In the genomic region with DNA sequence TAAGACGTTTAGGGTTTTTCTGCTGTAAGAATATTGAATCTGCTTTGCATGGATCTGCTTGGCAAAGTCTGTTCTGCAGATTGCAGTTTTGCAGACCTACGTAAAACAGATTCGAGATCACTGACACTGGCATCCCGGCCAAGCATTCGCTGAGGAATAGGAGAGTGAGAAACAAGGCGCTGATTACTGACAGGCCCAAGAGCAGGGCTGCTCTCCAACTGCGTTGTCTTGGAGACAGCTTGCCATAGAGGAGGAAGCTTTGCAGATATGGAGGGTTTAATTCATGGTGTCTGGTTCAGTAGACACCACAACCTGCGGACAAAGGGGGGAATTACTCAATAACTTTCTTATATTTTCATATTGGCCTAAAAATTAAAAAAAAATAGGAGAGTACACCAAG, we compare ENCODE assay signal across 13 mouse cellular contexts. TPM values are rescaled to one million over a fixed set of nuclear protein-coding genes. Genes with fewer than 3 reads are reported as not detected.
DNase-seq lines count a peak whose midpoint lies in the region; ATAC-seq and TF ChIP-seq lines count a peak whose summit lies in the region.
"Had no signal": no experiment of that assay in that cellular context is flagged by ENCODE, and none has a peak within 500 bp of the region (broad histone marks: within the 10 kb centered on the region; RNA-seq: fewer than 3 reads in every experiment).

No protein-coding gene starts in this region.

- no peak for TF ChIP-seq CTCF in hindbrain, postnatal 0 days (IDR thresholded peaks at IDR 0.05; ENCODE audit: low read depth)

- peaks cover 17% of the 10 kb centered on the region for H3K9me3 ChIP-seq in hindbrain, embryonic 10.5 days
- 0 out of 2 replicates have a peak, but pooled peaks cover 8% of the 10 kb centered on the region for H3K9me3 ChIP-seq in hindbrain, embryonic 12.5 days (replicated peaks)
- H3K9me3 ChIP-seq in hindbrain, postnatal 0 days (ENCODE audit: low read length): no peaks in the 10 kb centered on the region
- H3K9me3 ChIP-seq: limb, embryonic 15.5 days; lung, embryonic 15.5 days had no signal

- no peaks in the 10 kb centered on the region for H3K27me3 ChIP-seq in hindbrain, embryonic 10.5 days (ENCODE audit: insufficient read depth, poor library complexity, severe bottlenecking)
- no peaks in the 10 kb centered on the region for H3K27me3 ChIP-seq in hindbrain, embryonic 12.5 days
- H3K27me3 ChIP-seq in hindbrain, postnatal 0 days (ENCODE audit: insufficient read depth, low read length): no peaks in the 10 kb centered on the region
- H3K27me3 ChIP-seq: limb, embryonic 15.5 days; lung, embryonic 15.5 days had no signal

- no peaks in the 10 kb centered on the region for H3K36me3 ChIP-seq in hindbrain, embryonic 10.5 days
- no peaks in the 10 kb centered on the region for H3K36me3 ChIP-seq in hindbrain, embryonic 12.5 days
- H3K36me3 ChIP-seq in hindbrain, postnatal 0 days (ENCODE audit: insufficient read depth, low read length): no peaks in the 10 kb centered on the region
- H3K36me3 ChIP-seq: limb, embryonic 15.5 days; lung, embryonic 15.5 days had no signal

- 54% methylated on average over 8 of the region's 8 CpGs for WGBS in hindbrain, embryonic 10.5 days
- 55% methylated on average over 8 of the region's 8 CpGs for WGBS in hindbrain, embryonic 12.5 days
- WGBS in hindbrain, postnatal 0 days: 38% methylated on average over 8 of the region's 8 CpGs

- H3K4me2 ChIP-seq in hindbrain, embryonic 12.5 days (replicated peaks): no peak overlapping the region
- no peak overlapping the region for H3K4me2 ChIP-seq in hindbrain, postnatal 0 days (ENCODE audit: low read depth, low read length)
- H3K4me2 ChIP-seq: limb, embryonic 15.5 days; lung, embryonic 15.5 days had no signal

- H3K4me1 ChIP-seq in hindbrain, embryonic 10.5 days (replicated peaks): peaks cover 16% of the 10 kb centered on the region
- no peaks in the 10 kb centered on the region for H3K4me1 ChIP-seq in hindbrain, embryonic 12.5 days
- H3K4me1 ChIP-seq in hindbrain, postnatal 0 days (ENCODE audit: insufficient read depth, low read length): no peaks in the 10 kb centered on the region
- H3K4me1 ChIP-seq: limb, embryonic 15.5 days; lung, embryonic 15.5 days had no signal

- no peak overlapping the region for H3K9ac ChIP-seq in hindbrain, embryonic 12.5 days
- H3K9ac ChIP-seq in hindbrain, postnatal 0 days (replicated peaks; ENCODE audit: low read length): no peak overlapping the region
- H3K9ac ChIP-seq: limb, embryonic 15.5 days; lung, embryonic 15.5 days had no signal

- peak; percentile 2 for DNase-seq in hindbrain, embryonic 10.5 days (ENCODE audit: low spot score)
- peak; percentile 2 to 5 for DNase-seq in right cerebral cortex, adult 2 months (ENCODE audit: low spot score in 2 of 2)
- no peak for DNase-seq in right cerebral cortex, postnatal 25 days
- peak; percentile 42 for DNase-seq in hindbrain, postnatal 0 days (ENCODE audit: low spot score)
- no peak for DNase-seq in thymus, postnatal 14 days
- DNase-seq in urinary bladder, adult 18-20 months (ENCODE audit: low spot score in 2 of 2): no peak
- DNase-seq: kidney, postnatal 14 days had no signal

- no peak for ATAC-seq in hindbrain, embryonic 12.5 days (ENCODE audit: low FRiP score)
- no peak for ATAC-seq in hindbrain, postnatal 0 days

- no peak overlapping the region for H3K4me3 ChIP-seq in hindbrain, embryonic 10.5 days
- no peak overlapping the region for H3K4me3 ChIP-seq in hindbrain, embryonic 12.5 days
- no peak overlapping the region for H3K4me3 ChIP-seq in hindbrain, postnatal 0 days (ENCODE audit: low read length)
- H3K4me3 ChIP-seq: limb, embryonic 15.5 days; lung, embryonic 15.5 days had no signal

- no peak overlapping the region for H3K27ac ChIP-seq in hindbrain, embryonic 10.5 days
- no peak overlapping the region for H3K27ac ChIP-seq in hindbrain, embryonic 12.5 days
- H3K27ac ChIP-seq in hindbrain, postnatal 0 days: no peak overlapping the region
- H3K27ac ChIP-seq: limb, embryonic 15.5 days; lung, embryonic 15.5 days had no signal

RNA-seq across cellular contexts. Expression of gene Ndn, which starts 4.9 kb away (rescaled TPM):
- 100 and 194 TPM in 2 replicates for polyA plus RNA-seq in hindbrain, embryonic 10.5 days (2016; fragmentation: Nextera tagmentation; extraction: Ambion mirVana)
- polyA plus RNA-seq in hindbrain, embryonic 12.5 days (2016; fragmentation: Nextera tagmentation; extraction: Ambion mirVana): 275 and 288 TPM in 2 replicates
- 346 and 362 TPM in 2 replicates for total RNA-seq in hindbrain, postnatal 0 days (2014; rRNA removed)
- polyA plus RNA-seq in hindbrain, postnatal 0 days (2015; fragmentation: Nextera tagmentation; extraction: Ambion mirVana): 520 and 552 TPM in 2 replicates
- total RNA-seq: granulocyte monocyte progenitor cell, adult 5-6 weeks; MEL had no signal

RNA-seq across cellular contexts. Expression of gene Magel2, which starts 25.5 kb away (rescaled TPM):
- polyA plus RNA-seq in hindbrain, embryonic 10.5 days (2016; fragmentation: Nextera tagmentation; extraction: Ambion mirVana): 5.5 and 11.8 TPM in 2 replicates
- 17.5 and 18.0 TPM in 2 replicates for polyA plus RNA-seq in hindbrain, embryonic 12.5 days (2016; fragmentation: Nextera tagmentation; extraction: Ambion mirVana)
- 17.4 and 18.1 TPM in 2 replicates for total RNA-seq in hindbrain, postnatal 0 days (2014; rRNA removed)
- 10.5 and 10.6 TPM in 2 replicates for polyA plus RNA-seq in hindbrain, postnatal 0 days (2015; fragmentation: Nextera tagmentation; extraction: Ambion mirVana)
- total RNA-seq: granulocyte monocyte progenitor cell, adult 5-6 weeks; megakaryocyte progenitor cell, adult 5-6 weeks; MEL had no signal

Comparison
In these comparisons a context has a peak if more than half of its experiments do, and no peak if none do; other contexts are left out.
1. DNase-seq: peak in hindbrain, embryonic 10.5 days (single experiment), right cerebral cortex, adult 2 months (2 of 2) and hindbrain, postnatal 0 days (single experiment); none in right cerebral cortex, postnatal 25 days (single experiment), thymus, postnatal 14 days (single experiment) and urinary bladder, adult 18-20 months (0 of 2).